Mouse (Mus musculus): ENCODE measurements around the gene Kyat1. TPM values are rescaled to one million over a fixed set of nuclear protein-coding genes. Genes with fewer than 3 reads are reported as not detected.

The Kyat1 gene
- total RNA-seq (2015): 3.0 and 5.5 TPM in 2 replicates
- 7.0 and 8.5 TPM in 2 replicates for total RNA-seq (2017)

DNA sequence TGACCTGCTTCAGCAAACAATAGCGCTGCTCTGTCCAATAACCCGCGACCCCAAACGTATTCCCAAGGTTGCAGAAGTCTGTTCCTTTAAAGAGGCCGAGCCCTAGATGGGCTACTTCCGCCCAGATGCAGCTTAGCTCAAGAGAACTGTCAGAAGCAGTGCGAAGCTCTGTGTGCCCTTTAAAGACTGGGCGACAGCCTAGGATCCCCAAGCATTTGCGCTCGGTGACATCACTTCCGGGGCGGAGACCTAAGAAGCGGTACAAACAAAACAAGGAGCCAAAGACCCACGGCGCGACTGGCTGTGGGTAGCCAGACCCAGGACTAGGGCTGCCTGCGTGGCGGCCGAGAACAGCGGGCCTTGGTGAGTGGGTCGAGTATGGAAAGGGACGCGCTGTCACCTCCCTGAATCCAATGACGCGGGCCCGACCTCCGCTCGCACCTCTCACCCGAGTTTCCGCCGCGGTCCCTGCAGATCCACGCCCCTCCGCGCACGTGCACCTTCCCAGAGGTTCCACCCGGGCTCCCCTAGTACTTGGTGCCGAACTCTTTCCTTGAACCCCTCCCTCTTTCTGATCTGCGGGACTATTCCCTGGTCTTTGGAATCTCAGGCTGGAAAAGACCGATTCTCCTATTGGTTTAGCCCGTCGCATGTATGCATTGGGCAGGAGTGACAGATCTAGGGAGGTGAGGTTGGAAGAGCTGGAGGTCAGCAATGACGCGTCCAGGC, at the start of gene Kyat1:
Gene Kyat1 (minus strand): TSS at position 219 of the 729 bp plus-strand sequence.
- ATAC-seq (replicated peaks; ENCODE audit: poor library complexity): peak; percentile 94

DNA sequence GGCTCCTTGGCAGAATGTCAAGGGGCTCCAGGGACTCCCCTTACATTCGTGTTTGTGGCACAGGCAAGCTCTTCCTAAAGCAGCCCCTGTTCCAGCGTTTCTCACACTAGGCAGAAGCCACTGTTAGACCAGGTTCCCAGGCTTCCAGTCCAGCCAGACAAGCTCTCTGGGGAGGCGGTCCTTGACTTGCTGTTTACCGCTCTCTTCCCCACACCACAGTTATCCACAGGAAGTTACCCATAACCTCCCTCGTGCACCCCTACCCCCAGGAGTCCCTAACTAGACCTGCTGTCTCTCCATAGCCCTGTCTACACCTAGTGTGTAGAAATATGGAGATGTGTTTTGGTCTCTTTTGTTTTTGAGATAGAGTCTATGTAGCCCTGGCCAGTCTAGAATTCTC, 48.2 kb upstream of the Kyat1 start:
- no peak for ATAC-seq (replicated peaks; ENCODE audit: poor library complexity)

DNA sequence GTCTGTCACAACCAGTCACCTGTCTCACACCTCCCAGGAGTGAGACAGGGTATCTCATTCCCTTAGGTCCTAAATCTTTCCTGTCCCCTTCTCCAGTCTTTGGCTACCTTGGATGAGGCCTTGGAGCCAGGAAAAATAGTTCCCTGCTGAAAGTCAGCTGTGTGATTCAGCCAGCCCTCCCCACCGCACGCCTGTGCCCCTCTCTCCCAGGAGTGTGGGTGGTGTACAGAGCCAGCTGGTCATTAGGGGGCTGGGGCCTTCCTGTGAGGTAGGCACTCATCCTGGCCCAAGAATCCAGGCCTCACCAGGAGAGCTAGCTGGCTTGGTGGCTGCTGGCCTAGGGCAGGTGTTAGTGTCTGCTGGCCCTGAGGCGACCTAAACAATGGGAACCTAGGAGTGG, 46.9 kb upstream of the Kyat1 start:
- ATAC-seq (replicated peaks; ENCODE audit: poor library complexity): no peak

DNA sequence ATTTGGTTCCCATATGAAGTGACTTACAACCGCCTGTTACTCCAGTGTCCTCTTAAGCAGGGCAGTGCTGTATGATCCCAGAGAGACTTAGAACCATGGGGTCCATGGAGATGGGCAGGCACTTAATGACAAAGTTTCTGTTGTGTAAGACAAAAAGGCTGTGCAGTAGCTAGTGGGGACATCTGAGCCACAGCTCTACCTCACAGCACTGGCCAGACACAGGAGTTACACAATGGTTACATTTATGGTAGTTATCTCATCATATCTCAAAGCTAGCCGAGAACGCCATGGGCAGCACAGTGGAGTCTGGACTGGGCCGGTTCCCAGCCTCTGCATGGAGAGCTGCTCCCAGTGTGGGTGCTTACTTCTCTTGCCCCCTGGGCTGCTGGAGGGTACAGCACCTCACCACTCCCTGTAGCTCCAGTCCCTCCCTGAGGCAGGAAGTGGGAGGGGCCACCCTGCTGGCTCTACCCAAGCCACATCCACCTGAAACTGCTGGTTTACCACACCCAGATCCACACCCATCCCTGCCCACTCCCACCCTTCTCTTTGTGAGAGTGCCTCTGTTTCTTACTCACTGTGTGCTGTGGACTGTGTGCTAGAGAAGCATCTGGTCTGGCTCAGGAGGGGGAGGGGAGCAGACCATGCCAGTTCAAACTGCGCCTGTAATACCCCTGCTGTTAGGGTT, 45.9 kb upstream of the Kyat1 start:
- peak; percentile 95 for ATAC-seq (replicated peaks; ENCODE audit: poor library complexity)

DNA sequence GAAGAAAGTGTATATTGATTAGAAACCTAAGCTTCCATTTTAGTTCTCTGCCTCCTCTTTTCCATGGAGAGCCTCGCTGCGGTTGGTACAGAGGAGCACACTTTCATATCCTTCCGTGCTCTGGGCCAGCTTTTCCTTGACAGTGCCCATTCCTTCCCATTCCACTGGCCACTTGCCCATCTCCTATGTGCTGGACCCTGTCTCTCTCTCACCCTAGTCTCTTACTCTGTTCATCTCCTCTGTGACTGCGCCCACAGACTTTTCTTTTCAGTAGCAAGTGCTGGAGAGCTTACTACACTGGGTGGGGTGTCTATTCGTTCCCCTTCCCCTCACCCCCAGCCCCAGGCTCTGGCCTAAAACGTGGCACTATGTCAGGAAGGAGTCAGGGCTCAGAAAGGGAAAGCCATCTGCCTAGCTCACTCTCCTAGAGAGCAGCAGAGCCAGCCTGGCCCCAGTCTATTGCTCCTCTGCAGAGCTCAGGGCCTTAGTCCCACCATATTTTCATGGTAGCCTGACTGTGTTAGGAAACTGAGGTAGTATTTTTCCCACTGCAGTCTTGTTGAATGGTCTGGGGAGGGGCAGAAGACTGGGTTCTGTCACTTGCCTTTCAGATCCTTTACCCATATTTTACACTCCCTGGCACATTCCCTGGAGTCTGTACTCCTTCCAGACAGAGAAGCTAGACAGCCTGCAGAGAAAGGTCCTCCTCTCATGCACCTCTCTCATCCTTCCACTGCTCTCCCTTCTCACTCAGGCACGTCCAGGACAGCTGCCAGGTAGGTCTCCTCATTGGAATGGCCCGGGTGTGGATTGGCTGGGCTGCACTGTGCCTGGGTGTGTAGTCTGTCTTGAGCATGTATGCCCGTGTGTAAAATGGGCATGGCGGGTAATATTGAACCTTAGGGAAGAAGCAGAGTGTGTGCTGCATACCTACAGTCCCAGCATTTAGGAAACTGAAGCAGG, 44.8 kb upstream of the Kyat1 start:
- no peak for ATAC-seq (replicated peaks; ENCODE audit: poor library complexity)

DNA sequence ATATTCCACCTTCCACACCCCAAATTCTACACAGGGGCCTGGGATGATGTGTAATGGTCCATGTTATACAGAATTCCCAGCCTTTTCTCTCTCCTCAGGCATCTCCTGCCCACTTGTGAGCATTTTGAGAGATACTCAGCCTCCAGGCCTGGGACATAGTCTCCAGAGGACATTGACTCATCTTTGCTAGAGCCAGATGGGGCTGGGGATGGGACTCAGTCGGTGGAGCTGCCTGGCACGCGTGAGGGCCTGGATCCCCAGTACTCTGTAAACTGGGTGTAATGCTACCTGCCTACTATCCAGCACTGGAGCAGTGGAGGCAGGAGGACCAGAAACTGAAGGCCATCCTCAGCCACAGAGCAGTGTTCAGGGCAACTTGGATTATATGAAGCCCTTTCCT, 43.5 kb upstream of the Kyat1 start:
- no peak for ATAC-seq (replicated peaks; ENCODE audit: poor library complexity)

DNA sequence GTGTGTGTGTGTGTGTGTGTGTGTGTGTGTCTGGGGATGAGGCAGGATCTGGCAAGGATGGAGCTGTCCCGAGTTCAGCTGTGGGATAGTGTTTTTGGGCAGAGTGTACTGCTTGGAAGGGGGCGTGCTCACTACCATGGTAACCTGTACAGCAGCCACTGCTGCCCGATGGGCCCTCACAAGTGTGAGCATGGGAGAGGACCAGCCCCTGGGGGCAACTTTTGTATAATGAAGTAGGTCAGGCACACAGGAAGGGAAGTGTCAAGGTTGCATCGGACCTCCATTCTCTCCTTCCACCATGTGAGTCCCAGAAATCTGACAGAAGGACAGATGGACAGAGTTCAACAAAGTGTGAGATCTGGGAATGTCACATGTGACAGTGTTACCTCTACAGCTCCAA, 42.0 kb upstream of the Kyat1 start:
- no peak for ATAC-seq (replicated peaks; ENCODE audit: poor library complexity)

DNA sequence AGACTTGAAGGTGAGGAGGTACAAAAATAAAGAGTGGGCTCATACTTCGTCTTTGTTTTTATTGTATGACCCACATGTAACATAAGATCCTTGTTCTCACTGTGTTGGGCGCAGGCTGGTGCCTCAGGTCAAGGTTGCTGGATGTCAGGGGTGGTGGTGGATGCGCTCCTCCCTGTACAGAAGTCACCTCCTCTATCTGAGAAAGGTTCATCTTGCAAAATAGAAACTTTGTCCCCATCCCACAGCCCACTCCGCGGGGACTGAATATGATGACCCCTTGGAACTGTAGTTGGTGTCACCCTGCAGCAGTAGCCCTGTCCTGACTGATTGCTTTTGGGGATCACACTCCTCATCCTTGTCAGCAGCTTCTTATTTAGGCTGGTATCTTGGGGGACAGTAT, 41.4 kb upstream of the Kyat1 start:
- no peak for ATAC-seq (replicated peaks; ENCODE audit: poor library complexity)

DNA sequence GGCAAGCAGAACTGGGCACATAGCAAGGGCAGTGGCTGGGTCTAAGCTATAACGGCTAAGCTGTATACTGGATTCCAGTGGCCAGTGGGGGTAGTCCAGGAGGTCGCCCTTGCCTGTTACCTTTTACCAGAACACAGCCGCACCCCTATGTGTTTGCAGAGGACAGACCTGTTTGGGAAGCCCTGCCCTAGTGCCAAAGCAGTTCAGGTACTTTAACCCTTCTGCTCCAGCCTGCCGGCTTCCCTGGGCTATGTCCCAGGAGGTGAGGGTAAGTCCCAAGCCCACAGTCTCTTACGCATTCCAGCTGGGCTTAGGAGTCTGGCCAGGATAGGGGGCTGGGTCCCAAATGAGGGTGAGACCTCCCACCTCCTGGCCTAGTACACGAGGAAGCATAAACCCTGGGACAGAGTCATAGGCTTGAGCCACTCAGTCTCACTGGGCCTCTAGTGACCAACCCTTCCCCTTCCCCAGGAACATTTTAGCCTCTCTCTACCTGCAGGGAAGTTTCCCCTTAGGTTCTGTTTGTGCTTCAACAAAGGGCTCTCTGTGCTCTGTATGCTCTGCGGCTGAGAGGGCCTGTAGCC, 39.0 kb upstream of the Kyat1 start:
- ATAC-seq (replicated peaks; ENCODE audit: poor library complexity): no peak

DNA sequence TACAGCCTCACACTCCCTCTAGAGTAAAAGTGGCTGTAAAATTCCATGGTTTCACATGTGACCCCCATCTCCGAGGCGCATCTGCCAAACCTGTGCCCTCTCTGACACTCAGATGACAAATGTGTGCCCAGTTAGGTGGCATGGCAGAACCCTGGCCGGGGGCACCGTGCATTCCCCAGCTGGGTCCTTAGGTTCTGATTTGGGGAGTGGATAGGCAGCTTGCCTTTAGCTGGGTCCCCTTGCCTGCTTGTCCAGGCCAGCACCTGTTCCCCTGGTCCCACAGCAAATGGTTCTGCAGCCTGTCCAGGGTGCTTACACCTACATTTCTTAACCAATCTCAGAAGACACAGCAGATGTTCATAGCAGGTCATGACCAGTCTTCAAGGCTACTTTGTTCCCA, 37.7 kb upstream of the Kyat1 start:
- ATAC-seq (replicated peaks; ENCODE audit: poor library complexity): no peak

DNA sequence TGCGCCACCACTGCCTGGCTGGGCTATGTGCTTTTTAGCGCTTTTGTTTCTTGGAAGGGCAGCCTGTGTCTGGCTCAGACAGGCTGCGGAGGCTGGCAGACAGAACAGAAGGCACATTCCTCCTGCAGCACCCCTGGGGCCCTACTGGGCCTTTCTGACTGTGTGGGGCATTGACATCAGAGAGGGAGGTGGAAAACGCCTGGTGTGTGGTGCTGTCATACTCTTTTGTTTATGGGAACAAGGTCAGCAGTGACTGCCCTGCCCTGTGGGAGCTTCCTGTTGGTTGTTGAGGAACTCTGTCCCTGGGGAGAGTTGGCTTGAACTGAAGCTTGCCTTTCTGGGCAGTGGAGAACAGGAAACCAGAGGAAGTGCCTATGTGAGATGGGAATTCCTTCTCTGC, 36.9 kb upstream of the Kyat1 start:
- ATAC-seq (replicated peaks; ENCODE audit: poor library complexity): no peak

DNA sequence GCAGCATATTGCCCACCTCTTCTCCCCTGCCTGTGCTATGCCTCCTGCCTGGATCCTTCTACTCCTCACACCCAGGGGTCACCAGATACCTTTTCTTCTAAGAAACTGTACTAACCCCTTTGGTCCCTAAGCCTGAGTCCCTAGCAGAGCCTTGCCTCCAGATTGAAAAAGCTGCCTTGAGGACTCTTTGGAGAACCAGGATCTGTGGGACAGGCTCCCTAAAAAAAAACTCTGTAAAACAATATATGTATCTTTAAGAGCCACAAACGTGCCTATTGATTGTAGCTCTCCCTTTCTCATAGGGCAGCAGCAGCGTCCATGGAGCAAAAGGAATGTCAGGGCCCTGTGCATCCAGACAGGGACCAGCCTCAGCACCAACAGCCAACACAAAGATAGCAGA, 34.6 kb upstream of the Kyat1 start, which contains the start of gene Gm28035:
Gene Gm28035 (plus strand): TSS at position 301 of the 400 bp plus-strand sequence.
- ATAC-seq (replicated peaks; ENCODE audit: poor library complexity): no peak

DNA sequence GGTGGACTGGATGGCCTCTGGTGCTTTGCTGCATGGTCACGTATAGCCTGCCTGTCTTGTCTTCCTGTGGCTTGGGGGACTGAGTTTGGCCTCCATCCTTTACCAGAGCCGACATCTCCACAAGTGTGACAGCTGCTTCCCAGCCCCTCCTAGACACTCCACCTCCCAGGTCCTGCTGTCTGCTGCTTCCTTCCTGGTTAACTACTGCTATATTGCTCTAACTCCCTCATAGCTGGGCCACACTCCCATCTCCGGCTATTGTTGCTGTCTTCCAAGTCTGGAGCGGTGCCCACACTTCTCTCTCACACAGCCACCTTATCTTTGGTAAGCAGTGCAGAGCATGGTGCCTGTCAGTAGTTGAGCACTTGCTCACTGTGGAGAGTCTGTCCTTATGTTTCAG, 34.1 kb upstream of the Kyat1 start:
- ATAC-seq (replicated peaks; ENCODE audit: poor library complexity): peak; percentile 64

DNA sequence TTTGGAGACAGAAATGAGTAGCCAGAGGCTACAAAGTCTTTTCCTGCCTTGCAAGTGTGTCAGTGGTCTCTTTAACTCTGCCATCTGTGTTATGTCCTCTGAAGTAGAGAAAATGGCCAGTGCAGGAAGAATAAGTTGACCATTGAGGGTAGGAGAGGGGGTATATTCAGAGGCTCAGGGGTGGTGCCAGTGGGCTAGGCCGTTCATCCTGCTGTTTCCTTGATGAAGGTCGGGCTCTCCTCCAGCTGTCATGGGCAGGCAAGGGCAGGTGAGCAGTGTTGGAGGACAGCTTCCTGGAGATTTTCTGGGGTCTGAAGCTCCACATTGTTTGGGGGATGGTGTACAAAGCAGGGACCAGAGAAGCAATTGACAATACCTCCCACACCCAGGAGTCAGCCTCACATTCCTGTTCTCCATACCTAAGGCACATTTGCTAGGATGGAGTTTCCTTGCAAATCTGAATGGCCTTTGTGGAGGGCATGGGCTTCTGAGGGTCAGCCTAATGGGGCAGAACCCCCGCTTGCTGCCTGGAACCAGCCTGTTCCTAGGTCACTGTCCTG, 33.3 kb upstream of the Kyat1 start:
- no peak for ATAC-seq (replicated peaks; ENCODE audit: poor library complexity)

DNA sequence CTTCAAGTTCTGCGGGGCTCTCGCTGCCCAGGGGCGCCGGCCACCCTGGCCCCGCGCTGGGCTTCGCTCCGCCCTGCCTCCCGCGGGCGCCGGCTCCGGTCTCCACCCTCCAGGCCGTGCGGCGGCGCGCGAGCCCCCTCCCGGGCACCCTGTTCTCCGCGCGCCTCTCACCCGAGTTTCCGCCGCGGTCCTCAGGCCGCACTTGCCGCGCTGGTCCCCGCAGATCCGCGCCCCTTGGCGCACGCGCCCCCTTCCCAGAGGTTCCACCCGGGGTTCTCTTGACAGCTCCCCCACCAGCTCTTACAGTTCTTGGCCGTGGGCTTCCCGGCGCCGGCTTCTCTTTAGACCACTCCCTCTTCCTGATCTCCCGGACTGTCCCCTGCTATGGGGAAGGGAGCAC, 32.2 kb upstream of the Kyat1 start:
- ATAC-seq (replicated peaks; ENCODE audit: poor library complexity): peak; percentile 12

DNA sequence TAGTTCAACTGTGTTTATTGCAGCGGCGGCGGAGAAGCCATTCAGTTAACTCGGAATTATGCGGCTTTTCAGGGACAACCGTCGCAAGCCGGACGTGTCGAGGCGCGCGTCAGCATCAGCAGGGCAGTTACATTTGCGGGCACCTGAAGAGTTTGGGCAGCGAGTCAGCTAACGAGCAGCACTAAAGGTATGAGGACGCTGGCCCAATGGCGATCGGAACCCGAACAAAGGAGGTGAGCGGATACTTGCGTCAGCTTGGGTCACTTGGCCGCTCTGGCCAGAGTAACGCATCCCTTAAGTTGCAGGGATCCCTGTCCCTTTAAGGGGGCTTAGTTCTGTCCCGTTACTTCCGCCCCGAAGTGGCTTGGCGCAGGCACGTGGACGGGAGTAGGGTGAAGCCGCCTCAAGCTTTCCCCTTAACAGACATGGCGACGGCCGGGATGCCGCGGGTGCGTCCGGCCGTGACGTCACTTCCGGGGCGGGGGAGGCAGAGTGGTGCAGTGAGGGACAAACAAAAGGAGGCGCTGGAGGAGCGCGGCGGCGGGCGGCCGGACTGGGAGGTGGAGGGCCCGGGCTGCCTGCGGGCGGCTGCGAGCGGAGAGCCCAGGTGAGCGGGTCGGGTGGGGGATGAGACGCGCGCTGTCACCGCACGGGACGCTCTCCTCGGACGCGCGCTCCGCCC, 31.7 kb upstream of the Kyat1 start, which contains the start of gene Lrrc8a:
Gene Lrrc8a (plus strand): TSS at position 517 of the 682 bp plus-strand sequence.
- peak; percentile 87 for ATAC-seq (replicated peaks; ENCODE audit: poor library complexity)

DNA sequence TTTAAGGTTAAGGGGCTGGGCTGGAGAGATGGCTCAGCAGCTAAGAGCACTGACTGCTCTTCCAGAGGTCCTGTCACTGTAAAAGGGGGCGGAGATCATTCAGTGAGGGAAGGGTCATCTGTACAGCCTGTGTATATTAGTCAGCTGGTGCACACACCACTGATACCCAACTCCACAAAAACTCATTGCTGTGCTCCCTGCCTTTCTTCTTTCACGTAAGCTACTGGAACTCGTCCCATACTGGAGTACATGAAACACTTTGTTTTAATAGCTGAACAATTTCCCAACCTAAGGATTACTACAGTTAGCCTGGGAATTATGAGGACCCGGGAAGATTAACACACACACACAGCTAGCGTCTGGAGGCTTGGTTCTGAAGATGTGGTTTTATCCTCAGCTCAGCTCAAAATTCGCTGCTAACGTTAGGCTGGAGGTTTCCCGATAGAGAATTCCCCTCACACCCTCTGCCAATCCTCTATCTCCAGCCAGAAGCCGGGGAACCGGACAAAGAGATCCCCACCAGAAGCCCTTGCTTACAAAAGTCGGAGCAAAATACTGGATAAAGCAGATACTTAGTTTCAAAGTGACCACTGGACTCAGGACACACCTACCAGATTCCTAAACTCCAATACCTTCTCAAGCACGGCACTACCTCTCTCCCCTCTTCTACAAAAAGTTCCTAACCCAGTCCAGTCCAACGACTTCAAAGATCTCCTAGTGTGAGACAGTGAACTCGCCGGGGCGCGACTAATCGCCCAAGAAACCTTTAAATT, 31.0 kb upstream of the Kyat1 start:
- no peak for ATAC-seq (replicated peaks; ENCODE audit: poor library complexity)

DNA sequence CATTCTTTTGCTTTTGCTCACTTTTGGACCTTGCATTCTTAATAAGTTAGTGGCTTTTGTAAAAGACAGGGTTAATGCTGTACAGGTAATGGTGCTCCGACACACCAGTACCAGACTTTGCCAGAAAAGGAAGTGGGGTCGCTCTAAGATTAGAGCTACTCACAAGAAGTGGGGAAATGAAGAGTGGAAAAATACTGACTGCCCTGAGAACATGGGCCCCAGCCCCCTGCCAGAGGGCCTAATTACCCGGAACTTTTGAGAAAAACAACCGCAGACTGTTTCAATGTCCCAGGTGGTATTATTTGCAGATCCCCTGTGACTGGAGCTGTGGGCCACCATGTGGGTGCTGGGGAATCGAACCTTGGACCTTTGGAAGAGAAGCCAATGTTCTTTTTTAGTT, 29.9 kb upstream of the Kyat1 start:
- ATAC-seq (replicated peaks; ENCODE audit: poor library complexity): no peak

DNA sequence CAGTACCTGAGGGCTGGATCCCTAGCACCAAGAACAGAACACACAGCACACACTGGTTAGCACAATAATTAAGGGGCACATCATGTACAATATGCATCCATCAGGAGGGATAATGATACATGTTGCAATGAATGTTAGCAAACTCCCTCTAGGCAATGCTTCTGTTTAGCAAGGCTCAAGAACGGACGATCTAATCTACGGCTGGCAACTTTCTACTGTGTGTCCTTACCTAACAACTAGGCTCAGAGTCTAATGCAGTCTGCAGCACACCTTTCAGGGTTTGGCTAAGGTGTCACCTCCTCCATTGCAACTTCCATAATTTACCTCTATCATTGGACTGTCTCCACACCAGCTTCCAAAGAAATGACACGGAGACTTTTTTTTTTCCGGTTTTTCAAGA, 10.6 kb upstream of the Kyat1 start:
- no peak for ATAC-seq (replicated peaks; ENCODE audit: poor library complexity)

All from megakaryocyte progenitor cell, adult 5-6 weeks (primary cell).